Mouse (Mus musculus) G1E (cell line): ENCODE measurements around the gene Csf2rb2. TPM values are rescaled to one million over a fixed set of nuclear protein-coding genes. Genes with fewer than 3 reads are reported as not detected.
"Not testable (repeated sequence)": the region's sequence is repeated elsewhere in the genome, so short reads cannot be mapped to it uniquely, and the experiment has no call there.

Experiments used
- ATAC-seq: 2 replicates; pipeline ENCODE4 v1.8.0; 2016; ENCODE audit warnings: mild to moderate bottlenecking; ENCODE audit not compliant: insufficient number of reproducible peaks, poor library complexity, low FRiP score, severe bottlenecking; ENCODE audit errors: extremely low read depth
- DNase-seq: peaks from one replicate; pipeline ENCODE4 v3.0.0; 2012; ENCODE audit warnings: low spot score
- H3K27me3 ChIP-seq: 2 replicates; pipeline ENCODE4 v1.6.1; 2012; ENCODE audit warnings: mild to moderate bottlenecking, low read length, inconsistent platforms; ENCODE audit not compliant: insufficient read depth
- H3K36me3 ChIP-seq: replicated peaks from 2 replicates; pipeline ENCODE3; 2012; ENCODE audit warnings: mild to moderate bottlenecking, inconsistent platforms
- H3K4me1 ChIP-seq: 2 replicates; pipeline ENCODE4 v1.6.1; 2012; ENCODE audit warnings: low read depth, low read length, inconsistent platforms, mixed read lengths; ENCODE audit not compliant: insufficient read depth
- H3K4me3 ChIP-seq: 2 replicates; pipeline ENCODE4 v1.5.1; 2012; ENCODE audit warnings: low read depth, mild to moderate bottlenecking, inconsistent platforms, low read length, moderate library complexity, mixed read lengths
- H3K9me3 ChIP-seq: replicated peaks from 2 replicates; pipeline ENCODE4 v1.6.1; 2012; ENCODE audit warnings: inconsistent platforms
- CTCF ChIP-seq: IDR thresholded peaks from 2 replicates; pipeline ENCODE4 v1.5.1; 2012; ENCODE audit warnings: low read depth, low read length, inconsistent platforms, mixed read lengths
- GATA1 ChIP-seq: IDR thresholded peaks from 2 replicates; pipeline ENCODE4 v1.6.1; 2012; ENCODE audit warnings: borderline replicate concordance, low read length, inconsistent platforms, mixed read lengths
- GATA2 ChIP-seq: IDR thresholded peaks from 2 replicates; pipeline ENCODE4 v1.6.1; 2012; ENCODE audit warnings: low read depth, low read length, inconsistent platforms, borderline replicate concordance
- POLR2AphosphoS5 ChIP-seq: IDR thresholded peaks from 2 replicates; pipeline ENCODE4 v1.6.1; 2012; ENCODE audit warnings: low read depth, low read length, inconsistent platforms; ENCODE audit not compliant: insufficient replicate concordance
- TAL1 ChIP-seq: conservative IDR thresholded peaks from 2 replicates; pipeline ENCODE4 v1.6.1; 2012; ENCODE audit warnings: low read depth, low read length, inconsistent platforms, mixed read lengths
- polyA plus RNA-seq: library from polyadenylated mRNA; stranded (reverse); fragments of >175 nt; gene quantifications from 2 replicates; pipeline ENCODE4 v1.2.3, GENCODE M21; 2012
- total RNA-seq, 2 experiments: library from RNA; stranded (forward) in 1 of 2; stranded (reverse) in 1 of 2; fragments of 200-1000 nt in 1 of 2; fragments of >200 nt in 1 of 2; fragmentation: Nextera tagmentation in 1 of 2; gene quantifications; 2 replicates each; pipeline ENCODE4 v1.2.3; 2014 to 2017

The Csf2rb2 gene
- total RNA-seq (2014; fragmentation: Nextera tagmentation), result 41.4 and 46.8 TPM in 2 replicates
- 41.9 and 42.1 TPM in 2 replicates for total RNA-seq (2017)
- 15.4 and 17.3 TPM in 2 replicates for polyA plus RNA-seq

- Histone ChIP-seq H3K4me3 (peak within 1 kb of the TSS; percentile 64), H3K27me3 (peaks cover 72% of the 10 kb centered on the region), H3K9me3 (no peaks in the 10 kb centered on the region), H3K4me1 (peaks cover 65% of the 10 kb centered on the region), H3K36me3 (no peaks in the 10 kb centered on the region)
- DNase-seq (no peak), ATAC-seq (peak; percentile 71)
- no peak for TF ChIP-seq GATA2
- no peak for TF ChIP-seq POLR2AphosphoS5
- TF ChIP-seq GATA1, result no peak
- TF ChIP-seq CTCF, result no peak
- TF ChIP-seq TAL1, result no peak; the same call in 1 of the 2 replicates
Observed at GRCm38 (mm10) chr15:78305341-78305933, at the start of gene Csf2rb2. TSS of gene Csf2rb2 (minus strand) at chr15:78305721.

- ATAC-seq, result no peak
- TF ChIP-seq CTCF, result no peak
- TF ChIP-seq TAL1, result no peak
- TF ChIP-seq POLR2AphosphoS5, result no peak
- TF ChIP-seq GATA1, result no peak
- no peak for TF ChIP-seq GATA2
Observed at GRCm38 (mm10) chr15:78354958-78355357, 49.4 kb upstream of the Csf2rb2 start.

GRCm38 (mm10) chr15:78351586-78352165 is 46.2 kb upstream of the Csf2rb2 start:
- Histone ChIP-seq H3K4me3 (no peak overlapping the region), H3K9me3 (no peaks in the 10 kb centered on the region), H3K27me3 (peaks cover 56% of the 10 kb centered on the region), H3K4me1 (peaks cover 13% of the 10 kb centered on the region), H3K36me3 (peaks cover 27% of the 10 kb centered on the region)
- DNase-seq (no peak), ATAC-seq (no peak)
- TF ChIP-seq POLR2AphosphoS5 (no peak), GATA1 (no peak), CTCF (no peak), TAL1 (no peak), GATA2 (no peak)

More at GRCm38 (mm10) chr15:78354958-78355357, 49.4 kb upstream of the Csf2rb2 start:
- Histone ChIP-seq H3K4me3 (no peak overlapping the region), H3K27me3 (peaks cover 57% of the 10 kb centered on the region), H3K4me1 (peaks cover 2% of the 10 kb centered on the region), H3K36me3 (peaks cover 3% of the 10 kb centered on the region), H3K9me3 (no peaks in the 10 kb centered on the region)
- DNase-seq, result no peak

DNA sequence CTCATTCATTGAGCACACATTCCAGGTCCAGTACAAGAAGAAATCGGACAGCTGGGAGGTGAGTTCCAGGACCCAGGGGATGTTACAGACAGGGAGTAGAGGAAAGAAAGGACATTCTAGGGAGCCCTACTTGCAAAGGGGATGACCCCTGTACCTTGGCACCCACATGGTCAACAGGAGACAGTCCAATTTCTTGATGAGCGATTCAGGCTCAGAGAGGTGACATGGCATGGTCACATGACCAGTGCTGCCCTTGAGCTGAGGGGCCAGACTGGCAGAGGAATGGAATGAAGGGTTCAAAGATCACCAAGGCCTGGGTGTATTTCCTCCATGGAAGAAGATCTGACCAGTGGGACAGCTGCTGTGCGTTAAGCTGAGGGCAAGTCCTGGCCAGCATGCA is 39.0 kb upstream of the Csf2rb2 start:
- Histone ChIP-seq H3K36me3 (peaks cover 76% of the 10 kb centered on the region), H3K4me3 (no peak overlapping the region), H3K9me3 (no peaks in the 10 kb centered on the region), H3K27me3 (peaks cover 66% of the 10 kb centered on the region), H3K4me1 (peaks cover 26% of the 10 kb centered on the region)
- TF ChIP-seq POLR2AphosphoS5 (no peak), GATA2 (no peak), TAL1 (no peak), CTCF (no peak), GATA1 (no peak)
- no peak for ATAC-seq
- no peak for DNase-seq

DNA sequence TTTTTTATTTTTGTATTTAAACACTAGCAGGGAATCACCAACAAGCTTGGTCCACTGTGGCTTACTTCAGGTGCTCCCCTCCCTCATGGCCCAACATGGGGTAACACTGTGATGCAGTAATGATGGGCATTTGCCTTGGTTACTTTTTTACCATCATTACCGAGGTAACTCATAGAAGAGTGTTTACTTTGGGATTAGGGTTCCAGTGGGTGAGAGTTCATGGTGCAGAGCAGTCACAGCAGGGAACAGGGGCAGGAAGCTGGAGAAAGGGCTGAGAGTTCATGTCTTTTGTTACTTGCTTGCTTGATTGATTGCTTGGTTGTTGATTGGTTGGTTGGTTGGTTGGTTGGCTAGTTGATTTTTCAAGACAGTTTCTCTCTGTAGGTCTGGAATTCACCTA is 38.2 kb upstream of the Csf2rb2 start:
- DNase-seq, result no peak
- peaks cover 68% of the 10 kb centered on the region for H3K27me3 ChIP-seq
- no peak for ATAC-seq
- H3K9me3 ChIP-seq, result no peaks in the 10 kb centered on the region
- no peak overlapping the region for H3K4me3 ChIP-seq
- peaks cover 30% of the 10 kb centered on the region for H3K4me1 ChIP-seq
- TF ChIP-seq GATA2, result no peak
- TF ChIP-seq POLR2AphosphoS5, result no peak
- TF ChIP-seq CTCF, result no peak
- TF ChIP-seq GATA1, result no peak
- no peak for TF ChIP-seq TAL1
- H3K36me3 ChIP-seq, result peaks cover 79% of the 10 kb centered on the region

GRCm38 (mm10) chr15:78340919-78341318 is 35.4 kb upstream of the Csf2rb2 start:
- not testable (repeated sequence) for H3K4me3 ChIP-seq, ATAC-seq, H3K9me3 ChIP-seq, DNase-seq
- Histone ChIP-seq H3K27me3 (peaks cover 60% of the 10 kb centered on the region), H3K4me1 (peaks cover 37% of the 10 kb centered on the region), H3K36me3 (peaks cover 75% of the 10 kb centered on the region)
